Mouse (Mus musculus): ENCODE data around the gene Cfap99. TPM values are rescaled to one million over a fixed set of nuclear protein-coding genes. Genes with fewer than 3 reads are reported as not detected.

The Cfap99 gene
- polyA plus RNA-seq, 1 experiment: 1.7 TPM

GRCm38 (mm10) chr5:34336097-34336774, 47.8 kb downstream of the Cfap99 start, which contains the start of gene Rnf4:
TSS of gene Rnf4 (plus strand) at chr5:34336289.
- Histone ChIP-seq H3K4me1 (ENCODE audit: control insufficient read depth, insufficient read depth, low read length) (no peaks in the 10 kb centered on the region), H3K4me3 (replicated peaks; ENCODE audit: insufficient read depth, low read depth, low read length) (peak within 1 kb of the TSS; percentile 88), H3K27ac (ENCODE audit: insufficient read depth, low read length) (peak within 1 kb of the TSS; percentile 81), H3K27me3 (ENCODE audit: control insufficient read depth, insufficient read depth, low read length) (no peaks in the 10 kb centered on the region)
- peak; percentile 97 to 98 for DNase-seq
- no peak for TF ChIP-seq CTCF (IDR thresholded peaks at IDR 0.05; ENCODE audit: borderline replicate concordance, insufficient read depth, low read depth, low read length)
- TF ChIP-seq POLR2A (IDR thresholded peaks at IDR 0.05; ENCODE audit: borderline replicate concordance, insufficient read depth, low read length): peak; percentile 99
- WGBS: under 1% methylated on average over 67 of the region's 67 CpGs

- Histone ChIP-seq H3K4me3 (replicated peaks; ENCODE audit: insufficient read depth, low read depth, low read length) (peak overlapping the region; percentile 77), H3K4me1 (ENCODE audit: control insufficient read depth, insufficient read depth, low read length) (no peaks in the 10 kb centered on the region), H3K27me3 (ENCODE audit: control insufficient read depth, insufficient read depth, low read length) (no peaks in the 10 kb centered on the region), H3K27ac (ENCODE audit: insufficient read depth, low read length) (peak overlapping the region; percentile 2; the same call in 1 of the 2 replicates)
- DNase-seq: no peak
- TF ChIP-seq POLR2A (IDR thresholded peaks at IDR 0.05; ENCODE audit: borderline replicate concordance, insufficient read depth, low read length) (no peak), CTCF (IDR thresholded peaks at IDR 0.05; ENCODE audit: borderline replicate concordance, insufficient read depth, low read depth, low read length) (no peak)
- WGBS: under 1% methylated on average over 42 of the region's 42 CpGs
These were observed 48.5 kb downstream of the Cfap99 start for GRCm38 (mm10) chr5:34336775-34337450.

GRCm38 (mm10) chr5:34340246-34340645, 51.8 kb downstream of the Cfap99 start:
- TF ChIP-seq CTCF (IDR thresholded peaks at IDR 0.05; ENCODE audit: borderline replicate concordance, insufficient read depth, low read depth, low read length) (no peak), POLR2A (IDR thresholded peaks at IDR 0.05; ENCODE audit: borderline replicate concordance, insufficient read depth, low read length) (no peak)
- Histone ChIP-seq H3K4me3 (replicated peaks; ENCODE audit: insufficient read depth, low read depth, low read length) (no peak overlapping the region), H3K27ac (ENCODE audit: insufficient read depth, low read length) (no peak overlapping the region), H3K4me1 (ENCODE audit: control insufficient read depth, insufficient read depth, low read length) (no peaks in the 10 kb centered on the region), H3K27me3 (ENCODE audit: control insufficient read depth, insufficient read depth, low read length) (no peaks in the 10 kb centered on the region)
- 93% methylated on average over 6 of the region's 6 CpGs for WGBS
- no peak for DNase-seq

GRCm38 (mm10) chr5:34352084-34352631, 63.8 kb downstream of the Cfap99 start:
- H3K27ac ChIP-seq (ENCODE audit: insufficient read depth, low read length): no peak overlapping the region
- no peaks in the 10 kb centered on the region for H3K4me1 ChIP-seq (ENCODE audit: control insufficient read depth, insufficient read depth, low read length)
- WGBS: 92% methylated on average over 3 of the region's 3 CpGs
- no peaks in the 10 kb centered on the region for H3K27me3 ChIP-seq (ENCODE audit: control insufficient read depth, insufficient read depth, low read length)
- no peak for TF ChIP-seq CTCF (IDR thresholded peaks at IDR 0.05; ENCODE audit: borderline replicate concordance, insufficient read depth, low read depth, low read length)
- no peak for TF ChIP-seq POLR2A (IDR thresholded peaks at IDR 0.05; ENCODE audit: borderline replicate concordance, insufficient read depth, low read length)
- H3K4me3 ChIP-seq (replicated peaks; ENCODE audit: insufficient read depth, low read depth, low read length): no peak overlapping the region
- no peak for DNase-seq

GRCm38 (mm10) chr5:34360261-34360660, 71.9 kb downstream of the Cfap99 start:
- DNase-seq: no peak
- H3K27ac ChIP-seq (ENCODE audit: insufficient read depth, low read length): no peak overlapping the region
- TF ChIP-seq POLR2A (IDR thresholded peaks at IDR 0.05; ENCODE audit: borderline replicate concordance, insufficient read depth, low read length) (no peak), CTCF (IDR thresholded peaks at IDR 0.05; ENCODE audit: borderline replicate concordance, insufficient read depth, low read depth, low read length) (no peak)
- H3K27me3 ChIP-seq (ENCODE audit: control insufficient read depth, insufficient read depth, low read length): no peaks in the 10 kb centered on the region
- H3K4me3 ChIP-seq (replicated peaks; ENCODE audit: insufficient read depth, low read depth, low read length): no peak overlapping the region
- no peaks in the 10 kb centered on the region for H3K4me1 ChIP-seq (ENCODE audit: control insufficient read depth, insufficient read depth, low read length)
- 94% methylated on average over 3 of the region's 3 CpGs for WGBS

GRCm38 (mm10) chr5:34363115-34363514, 74.7 kb downstream of the Cfap99 start:
- no peak for DNase-seq
- TF ChIP-seq POLR2A (IDR thresholded peaks at IDR 0.05; ENCODE audit: borderline replicate concordance, insufficient read depth, low read length) (no peak), CTCF (IDR thresholded peaks at IDR 0.05; ENCODE audit: borderline replicate concordance, insufficient read depth, low read depth, low read length) (no peak)
- H3K4me3 ChIP-seq (replicated peaks; ENCODE audit: insufficient read depth, low read depth, low read length): no peak overlapping the region
- H3K27me3 ChIP-seq (ENCODE audit: control insufficient read depth, insufficient read depth, low read length): no peaks in the 10 kb centered on the region
- no peak overlapping the region for H3K27ac ChIP-seq (ENCODE audit: insufficient read depth, low read length)
- H3K4me1 ChIP-seq (ENCODE audit: control insufficient read depth, insufficient read depth, low read length): no peaks in the 10 kb centered on the region

- DNase-seq: peak in 1 of 2 experiments; percentile 25
- TF ChIP-seq POLR2A (IDR thresholded peaks at IDR 0.05; ENCODE audit: borderline replicate concordance, insufficient read depth, low read length): no peak
- no peak for TF ChIP-seq CTCF (IDR thresholded peaks at IDR 0.05; ENCODE audit: borderline replicate concordance, insufficient read depth, low read depth, low read length)
- WGBS: 72% methylated on average over 7 of the region's 7 CpGs
These were observed 80.3 kb downstream of the Cfap99 start for GRCm38 (mm10) chr5:34368551-34369290.

More at GRCm38 (mm10) chr5:34368551-34369290, 80.3 kb downstream of the Cfap99 start:
- no peaks in the 10 kb centered on the region for H3K27me3 ChIP-seq (ENCODE audit: control insufficient read depth, insufficient read depth, low read length)
- H3K27ac ChIP-seq (ENCODE audit: insufficient read depth, low read length): peak overlapping the region; percentile 68
- H3K4me3 ChIP-seq (replicated peaks; ENCODE audit: insufficient read depth, low read depth, low read length): peak overlapping the region; percentile 67
- H3K4me1 ChIP-seq (ENCODE audit: control insufficient read depth, insufficient read depth, low read length): no peaks in the 10 kb centered on the region; the same call in 1 of the 2 replicates
